Mouse (Mus musculus): ENCODE measurements around the gene Xrra1. TPM values are rescaled to one million over a fixed set of nuclear protein-coding genes. Genes with fewer than 3 reads are reported as not detected.
"Not testable (repeated sequence)": the region's sequence is repeated elsewhere in the genome, so short reads cannot be mapped to it uniquely, and the experiment has no call there.

Gene Xrra1
- polyA plus RNA-seq, 1 experiment from 2014 or later = 0.28 TPM

DNA sequence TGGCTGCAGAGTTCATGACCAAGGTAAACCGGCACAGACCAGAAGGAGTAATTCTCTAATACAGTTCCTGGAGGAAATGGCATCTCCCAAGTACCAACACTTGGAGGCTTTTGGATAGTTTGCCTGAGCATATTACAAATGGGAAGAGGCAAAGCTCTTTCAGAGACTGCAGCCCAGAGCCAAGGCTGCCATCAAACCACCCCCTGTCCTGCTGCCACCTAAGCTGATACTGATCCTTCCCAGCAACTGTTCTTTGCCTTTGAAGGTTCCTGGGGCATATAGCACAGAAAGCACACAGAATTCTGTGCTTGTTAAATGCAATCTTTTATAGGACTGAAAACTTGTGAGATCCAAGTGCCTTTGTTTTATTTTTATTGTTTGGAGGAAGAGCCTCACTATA, 81.8 kb downstream of the Xrra1 start:
- Histone ChIP-seq H3K36me3 (peaks cover 60% of the 10 kb centered on the region), H3K4me3 (no peak overlapping the region), H3K4me2 (no peak overlapping the region), H3K9me3 (no peaks in the 10 kb centered on the region), H3K9ac (no peak overlapping the region), H3K4me1 (replicated peaks) (no peaks in the 10 kb centered on the region), H3K27me3 (no peaks in the 10 kb centered on the region), H3K27ac (replicated peaks) (no peak overlapping the region)
- 100% methylated on average over 1 of the region's 1 CpGs for WGBS
- ATAC-seq (ENCODE audit: low read depth) = no peak

DNA sequence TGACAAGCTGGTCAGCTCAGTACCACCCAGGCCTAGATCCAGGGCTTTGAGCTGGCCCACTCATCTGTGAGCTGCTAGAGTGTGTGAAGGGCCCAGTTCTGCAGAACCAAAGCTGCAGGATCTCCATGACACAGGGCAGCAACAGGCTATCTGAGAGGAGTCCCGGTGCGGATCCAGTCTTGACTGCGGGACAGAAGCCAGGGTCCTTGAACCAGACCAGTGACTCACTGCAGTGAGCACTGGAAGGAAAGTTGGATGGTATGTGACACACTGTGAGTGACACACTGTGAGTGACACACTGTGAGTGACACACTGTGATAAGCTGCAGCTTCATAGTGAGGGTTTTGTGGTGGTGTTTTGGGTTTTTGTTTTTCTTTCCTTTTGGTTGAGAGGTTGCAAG, 85.6 kb downstream of the Xrra1 start:
- no peak overlapping the region for H3K4me2 ChIP-seq
- no peak overlapping the region for H3K9ac ChIP-seq
- H3K27ac ChIP-seq (replicated peaks) = no peak overlapping the region
- H3K27me3 ChIP-seq = no peaks in the 10 kb centered on the region
- WGBS = 97% methylated on average over 3 of the region's 3 CpGs
- peaks cover 73% of the 10 kb centered on the region for H3K36me3 ChIP-seq
- H3K4me1 ChIP-seq (replicated peaks) = no peaks in the 10 kb centered on the region
- no peak overlapping the region for H3K4me3 ChIP-seq
- no peak for ATAC-seq (ENCODE audit: low read depth)
- H3K9me3 ChIP-seq = no peaks in the 10 kb centered on the region

DNA sequence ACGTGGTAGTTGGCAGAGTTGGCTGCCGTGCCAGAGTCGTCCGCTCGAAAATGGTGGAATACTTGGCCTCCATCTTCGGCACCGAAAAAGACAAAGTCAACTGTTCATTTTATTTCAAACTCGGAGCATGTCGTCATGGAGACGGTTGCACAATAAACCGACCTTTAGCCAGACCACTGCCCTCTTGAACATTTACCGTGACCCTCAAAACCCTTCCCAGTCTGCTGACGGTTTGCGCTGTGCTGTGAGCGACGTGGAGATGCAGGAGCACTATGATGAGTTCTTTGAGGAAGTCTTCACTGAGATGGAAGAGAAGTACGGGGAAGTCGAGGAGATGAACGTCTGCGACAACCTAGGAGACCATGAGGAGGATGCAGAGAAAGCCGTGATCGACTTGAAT, 86.1 kb downstream of the Xrra1 start:
- peaks cover 73% of the 10 kb centered on the region for H3K36me3 ChIP-seq
- not testable (repeated sequence) for H3K9me3 ChIP-seq; H3K4me2 ChIP-seq; H3K9ac ChIP-seq; H3K4me1 ChIP-seq (replicated peaks); H3K27me3 ChIP-seq; ATAC-seq (ENCODE audit: low read depth); H3K27ac ChIP-seq (replicated peaks); H3K4me3 ChIP-seq
- 94% methylated on average over 22 of the region's 22 CpGs for WGBS

DNA sequence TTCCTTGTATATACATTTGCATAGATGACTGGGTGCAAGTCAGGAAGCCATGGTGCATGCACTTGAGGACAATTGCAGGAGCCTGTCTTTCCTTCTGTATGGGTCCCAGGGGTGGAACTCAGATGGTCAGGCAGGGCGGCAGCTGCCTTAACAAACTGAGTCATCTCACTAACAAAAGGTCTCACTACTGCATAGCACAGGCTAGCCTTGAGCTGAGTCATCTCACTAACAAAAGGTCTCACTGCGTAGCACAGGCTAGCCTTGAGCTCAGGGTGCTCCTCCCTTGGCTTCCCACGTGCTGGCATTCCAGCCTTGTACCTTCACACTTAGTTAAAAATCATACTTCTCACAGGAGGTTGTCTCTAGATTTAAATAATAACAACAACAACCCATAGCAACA, 87.0 kb downstream of the Xrra1 start:
- no peaks in the 10 kb centered on the region for H3K4me1 ChIP-seq (replicated peaks)
- H3K9me3 ChIP-seq = no peaks in the 10 kb centered on the region
- H3K36me3 ChIP-seq = peaks cover 63% of the 10 kb centered on the region
- no peak overlapping the region for H3K4me3 ChIP-seq
- H3K4me2 ChIP-seq = no peak overlapping the region
- no peak overlapping the region for H3K27ac ChIP-seq (replicated peaks)
- H3K27me3 ChIP-seq = no peaks in the 10 kb centered on the region
- no peak overlapping the region for H3K9ac ChIP-seq
- no peak for ATAC-seq (ENCODE audit: low read depth)
- 85% methylated on average over 3 of the region's 3 CpGs for WGBS

DNA sequence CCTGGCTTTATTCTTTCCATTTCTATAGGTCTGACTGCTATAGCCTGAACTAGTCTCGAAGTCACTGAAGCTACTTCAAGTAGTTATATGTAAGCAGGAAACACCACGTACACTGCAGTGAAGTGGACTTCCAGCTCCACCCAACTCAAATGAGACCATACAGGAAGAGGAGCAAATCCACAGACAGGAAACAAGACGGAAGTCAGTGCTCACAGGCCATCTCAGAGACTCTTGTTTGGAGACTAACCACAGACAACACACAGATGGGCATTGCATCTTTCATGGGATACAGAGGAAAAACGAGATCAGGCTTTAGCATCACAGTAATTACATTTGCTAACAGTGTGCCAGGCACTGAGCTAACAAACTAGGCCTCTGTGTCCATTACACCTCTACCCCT, 87.4 kb downstream of the Xrra1 start:
- WGBS = 95% methylated on average over 4 of the region's 4 CpGs
- Histone ChIP-seq H3K27ac (replicated peaks) (no peak overlapping the region), H3K36me3 (peaks cover 61% of the 10 kb centered on the region), H3K4me3 (no peak overlapping the region), H3K27me3 (no peaks in the 10 kb centered on the region), H3K9me3 (no peaks in the 10 kb centered on the region), H3K9ac (no peak overlapping the region), H3K4me1 (replicated peaks) (no peaks in the 10 kb centered on the region), H3K4me2 (no peak overlapping the region)
- ATAC-seq (ENCODE audit: low read depth) = no peak

DNA sequence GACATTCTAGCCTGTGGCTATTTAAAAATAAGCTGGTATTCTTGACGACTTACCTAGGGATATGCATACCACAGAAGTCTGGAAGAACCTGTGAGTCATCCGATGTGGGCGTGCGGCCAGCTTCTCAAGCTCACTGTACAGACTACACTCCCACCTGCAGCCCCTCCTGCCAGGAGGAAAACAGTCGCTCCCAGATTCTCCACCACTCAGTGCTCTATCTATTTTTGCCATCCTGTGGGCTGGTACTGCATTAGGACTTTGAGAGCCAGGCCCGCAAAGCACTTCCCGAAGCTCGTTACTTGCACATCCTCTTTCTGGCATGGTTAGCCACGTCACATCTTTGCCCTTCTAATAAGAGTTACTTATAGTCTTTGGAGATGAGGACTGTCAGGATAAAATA, 88.4 kb downstream of the Xrra1 start:
- Histone ChIP-seq H3K27me3 (no peaks in the 10 kb centered on the region), H3K4me2 (no peak overlapping the region), H3K4me1 (replicated peaks) (no peaks in the 10 kb centered on the region), H3K9me3 (no peaks in the 10 kb centered on the region), H3K4me3 (no peak overlapping the region), H3K36me3 (peaks cover 63% of the 10 kb centered on the region), H3K27ac (replicated peaks) (no peak overlapping the region), H3K9ac (no peak overlapping the region)
- ATAC-seq (ENCODE audit: low read depth) = no peak
- 89% methylated on average over 9 of the region's 9 CpGs for WGBS

DNA sequence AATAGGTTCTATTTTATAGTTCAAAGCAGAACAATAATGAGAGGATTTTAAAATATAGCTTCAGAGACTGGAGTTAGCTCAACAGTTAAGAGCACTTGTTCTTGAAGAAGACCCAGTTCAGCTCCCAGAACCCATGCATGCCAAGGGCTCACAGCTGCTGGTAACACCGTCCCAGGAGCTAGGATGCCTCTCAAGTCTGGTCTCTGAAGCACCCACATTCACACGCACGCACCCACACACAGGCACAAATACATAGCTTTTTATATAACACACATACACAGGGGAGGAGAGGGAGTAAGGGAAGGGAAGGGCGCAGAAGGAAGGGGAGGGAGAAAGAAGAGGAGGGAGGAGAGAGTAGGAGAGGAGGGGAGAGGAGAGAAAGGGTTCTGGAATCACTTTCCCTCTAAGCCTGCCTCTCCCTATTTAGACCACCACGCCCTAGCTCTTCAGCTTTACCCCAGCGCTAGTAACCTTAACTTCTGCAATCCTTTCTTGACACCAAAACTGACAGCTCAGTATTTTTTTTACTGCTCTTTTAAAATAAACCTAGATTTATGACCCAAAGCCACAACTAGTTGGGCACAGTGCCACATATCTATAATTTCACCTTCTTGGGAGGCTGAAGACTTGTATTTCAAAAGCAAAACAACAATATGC, 94.7 kb downstream of the Xrra1 start:
- 94% methylated on average over 6 of the region's 6 CpGs for WGBS
- no peak overlapping the region for H3K27ac ChIP-seq (replicated peaks)
- H3K4me3 ChIP-seq = no peak overlapping the region
- H3K27me3 ChIP-seq = no peaks in the 10 kb centered on the region
- H3K9ac ChIP-seq = no peak overlapping the region
- H3K36me3 ChIP-seq = 0 out of 2 replicates have a peak, but pooled peaks cover 9% of the 10 kb centered on the region
- peaks cover 5% of the 10 kb centered on the region for H3K4me1 ChIP-seq (replicated peaks)
- no peak overlapping the region for H3K4me2 ChIP-seq
- H3K9me3 ChIP-seq = no peaks in the 10 kb centered on the region
- ATAC-seq (ENCODE audit: low read depth) = no peak

DNA sequence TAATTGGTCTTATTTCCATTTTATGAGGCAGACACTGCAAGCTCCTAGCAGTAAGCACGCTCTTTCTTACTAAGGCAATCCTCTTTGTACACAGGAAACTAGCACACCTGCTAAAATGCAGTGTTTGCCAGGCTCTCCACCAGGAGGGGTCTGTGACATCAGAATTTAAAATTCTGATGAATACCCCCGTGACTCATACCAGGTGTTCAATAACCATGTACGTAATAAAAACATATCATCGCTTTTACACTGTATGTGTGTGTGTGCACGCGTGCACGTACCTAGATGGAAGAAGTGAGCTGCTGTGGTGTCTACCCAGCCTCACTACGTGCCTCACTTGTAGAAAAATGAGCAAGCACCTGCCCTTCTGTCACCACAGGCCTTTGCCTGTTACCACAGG, 95.3 kb downstream of the Xrra1 start:
- H3K9me3 ChIP-seq = no peaks in the 10 kb centered on the region
- H3K4me1 ChIP-seq (replicated peaks) = peaks cover 5% of the 10 kb centered on the region
- no peak overlapping the region for H3K9ac ChIP-seq
- H3K4me2 ChIP-seq = no peak overlapping the region
- no peak overlapping the region for H3K4me3 ChIP-seq
- no peaks in the 10 kb centered on the region for H3K27me3 ChIP-seq
- 93% methylated on average over 8 of the region's 8 CpGs for WGBS
- H3K36me3 ChIP-seq = 0 out of 2 replicates have a peak, but pooled peaks cover 9% of the 10 kb centered on the region
- no peak for ATAC-seq (ENCODE audit: low read depth)
- no peak overlapping the region for H3K27ac ChIP-seq (replicated peaks)

DNA sequence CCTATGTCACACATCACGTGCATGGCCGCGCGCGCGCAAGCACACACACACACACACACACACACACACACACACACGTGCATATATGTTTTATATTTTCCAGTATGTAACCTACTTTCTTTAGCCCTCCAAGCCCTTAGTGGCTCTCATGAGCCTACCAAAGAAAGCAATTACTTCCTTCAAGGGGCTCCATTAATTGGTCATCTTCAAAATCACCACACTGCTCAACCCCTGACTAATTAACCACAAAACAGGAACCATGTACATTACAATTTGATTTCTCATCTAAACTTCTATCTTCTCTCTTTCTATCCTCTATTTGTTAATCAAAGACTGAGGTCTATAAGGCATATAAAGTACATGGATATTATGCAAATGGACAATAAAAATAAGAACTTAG, 97.2 kb downstream of the Xrra1 start:
- no peak overlapping the region for H3K4me2 ChIP-seq
- no peak overlapping the region for H3K9ac ChIP-seq
- WGBS = 96% methylated on average over 7 of the region's 7 CpGs

DNA sequence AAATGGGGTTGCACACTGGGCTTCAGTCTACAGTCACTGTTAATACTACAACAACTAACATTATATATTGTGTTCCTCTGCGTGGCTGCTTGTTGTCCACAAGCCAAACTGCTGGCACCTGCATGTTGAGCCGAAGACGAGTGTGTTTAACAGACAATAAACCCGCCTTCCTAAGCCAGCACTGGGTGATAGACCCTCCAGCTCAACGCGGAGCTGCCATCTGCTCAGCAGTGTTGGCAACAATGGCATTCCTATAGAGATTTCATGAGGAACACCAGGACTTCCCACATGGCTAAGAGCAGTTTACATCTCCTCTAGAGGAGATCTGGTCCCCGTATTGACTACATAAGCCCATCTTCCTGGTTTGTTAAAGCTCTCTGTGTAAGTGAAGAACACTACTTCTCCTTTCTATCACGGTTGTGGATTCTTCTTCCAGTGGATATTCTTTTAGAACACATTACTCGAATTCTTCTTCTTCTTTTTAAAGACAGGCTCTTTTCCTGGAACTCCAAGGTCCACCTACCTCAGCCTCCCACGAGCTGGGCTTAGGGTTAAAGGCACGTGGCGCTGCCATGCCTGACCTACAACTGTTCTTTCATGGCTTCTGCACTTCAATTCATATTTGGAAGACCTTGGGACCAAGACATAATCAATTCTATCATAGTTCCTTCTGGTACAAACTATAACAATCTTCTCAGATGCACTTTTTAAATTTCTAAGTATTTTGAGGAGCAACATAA, 98.5 kb downstream of the Xrra1 start:
- Histone ChIP-seq H3K4me2 (no peak overlapping the region), H3K9me3 (no peaks in the 10 kb centered on the region), H3K36me3 (no peaks in the 10 kb centered on the region), H3K9ac (no peak overlapping the region), H3K4me1 (replicated peaks) (peaks cover 8% of the 10 kb centered on the region), H3K4me3 (no peak overlapping the region), H3K27ac (replicated peaks) (no peak overlapping the region), H3K27me3 (no peaks in the 10 kb centered on the region)
- WGBS = 71% methylated on average over 12 of the region's 12 CpGs
- no peak for ATAC-seq (ENCODE audit: low read depth)

More for the DNA sequence above, 97.2 kb downstream of the Xrra1 start:
- Histone ChIP-seq H3K27me3 (no peaks in the 10 kb centered on the region), H3K27ac (replicated peaks) (no peak overlapping the region), H3K4me3 (no peak overlapping the region), H3K9me3 (no peaks in the 10 kb centered on the region), H3K4me1 (replicated peaks) (peaks cover 5% of the 10 kb centered on the region), H3K36me3 (0 out of 2 replicates have a peak, but pooled peaks cover 5% of the 10 kb centered on the region)
- ATAC-seq (ENCODE audit: low read depth) = no peak

DNA sequence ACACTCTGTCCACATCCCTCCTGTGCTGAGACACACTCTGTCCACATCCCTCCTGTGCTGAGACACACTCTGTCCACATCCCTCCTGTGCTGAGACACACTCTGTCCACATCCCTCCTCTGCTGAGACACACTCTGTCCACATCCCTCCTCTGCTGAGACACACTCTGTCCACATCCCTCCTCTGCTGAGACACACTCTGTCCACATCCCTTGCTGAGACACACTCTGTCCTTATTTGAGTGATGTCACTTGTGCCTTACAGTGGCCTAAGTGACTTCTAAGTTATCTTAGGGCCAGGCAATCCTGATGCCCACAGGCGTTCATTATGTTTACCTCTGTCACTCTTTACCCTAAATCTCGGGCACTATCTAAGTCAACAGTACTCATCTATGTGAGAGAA, 101.7 kb downstream of the Xrra1 start:
- not testable (repeated sequence) for H3K9me3 ChIP-seq; H3K4me3 ChIP-seq; H3K27me3 ChIP-seq; H3K27ac ChIP-seq (replicated peaks); H3K9ac ChIP-seq; H3K4me2 ChIP-seq; H3K36me3 ChIP-seq; ATAC-seq (ENCODE audit: low read depth)
- 88% methylated on average over 2 of the region's 2 CpGs for WGBS
- H3K4me1 ChIP-seq (replicated peaks) = peaks cover 36% of the 10 kb centered on the region

DNA sequence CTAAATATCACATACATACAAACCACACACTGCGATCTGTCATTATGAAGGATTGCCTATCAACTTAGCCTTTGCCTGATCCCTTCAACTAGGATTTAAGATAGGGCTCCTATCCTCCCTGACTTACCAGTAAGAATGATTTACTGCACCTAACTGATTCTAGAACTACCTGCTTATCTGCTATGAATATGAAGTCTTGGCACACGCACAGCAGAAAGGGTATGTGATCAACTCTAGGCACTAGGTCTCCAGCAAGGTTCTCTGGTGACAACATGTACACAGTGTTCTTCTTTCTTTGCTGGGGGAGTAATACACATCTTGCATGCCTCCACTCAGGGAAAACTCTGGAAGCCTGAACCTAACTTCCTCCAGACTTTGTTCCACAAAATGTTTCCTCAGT, 102.6 kb downstream of the Xrra1 start:
- Histone ChIP-seq H3K9ac (no peak overlapping the region), H3K4me3 (no peak overlapping the region), H3K27me3 (no peaks in the 10 kb centered on the region)

More for the DNA sequence above, 102.6 kb downstream of the Xrra1 start:
- no peak for ATAC-seq (ENCODE audit: low read depth)
- no peaks in the 10 kb centered on the region for H3K36me3 ChIP-seq
- peaks cover 45% of the 10 kb centered on the region for H3K4me1 ChIP-seq (replicated peaks)
- H3K4me2 ChIP-seq = no peak overlapping the region
- H3K9me3 ChIP-seq = no peaks in the 10 kb centered on the region
- no peak overlapping the region for H3K27ac ChIP-seq (replicated peaks)
- 95% methylated on average over 2 of the region's 2 CpGs for WGBS

Data from neural tube, embryonic 13.5 days (tissue).